Mouse (Mus musculus) right cerebral cortex, postnatal 4 days (tissue): ENCODE measurements at regions not wholly inside any gene's neighbourhood (a gene's known extent, or its start where the extent isn't known, plus 50 kb on each side); places are given as distances from the start of the nearest gene placed in this dataset.
A peak's percentile ranks its signal among the peaks of the same experiment; 100 is the strongest.

Experiments
- DNase-seq: peaks from one replicate; pipeline ENCODE4 v3.0.0-alpha.2; 2022

- no peak for DNase-seq
Measured at GRCm38 (mm10) chr19:60684417-60684816, 71.4 kb upstream of the Nanos1 start.

GRCm38 (mm10) chr19:60682283-60682682 is 73.5 kb upstream of the Nanos1 start:
- peak; percentile 7 for DNase-seq

- DNase-seq: no peak
Measured at GRCm38 (mm10) chr19:60681481-60681880, 74.3 kb upstream of the Nanos1 start.

GRCm38 (mm10) chr19:60678236-60678635 is 77.6 kb upstream of the Nanos1 start:
- DNase-seq: no peak

GRCm38 (mm10) chr19:60674953-60675472 is 80.8 kb upstream of the Nanos1 start:
- no peak for DNase-seq

- DNase-seq: no peak
Measured at GRCm38 (mm10) chr19:60670781-60671180, 85.0 kb upstream of the Nanos1 start.

- DNase-seq: no peak
Measured at GRCm38 (mm10) chr19:60665842-60666241, 85.0 kb upstream of the Cacul1 start.

GRCm38 (mm10) chr19:60651102-60651695 is 70.4 kb upstream of the Cacul1 start:
- DNase-seq: no peak

GRCm38 (mm10) chr19:60640065-60640464 is 59.2 kb upstream of the Cacul1 start:
- DNase-seq: no peak
